Mouse (Mus musculus) liver, embryonic 15.5 days (tissue): ENCODE results near the gene Cenpi. TPM values are rescaled to one million over a fixed set of nuclear protein-coding genes. Genes with fewer than 3 reads are reported as not detected.
A peak's percentile ranks its signal among the peaks of the same experiment; 100 is the strongest.

ENCODE experiments used
- ATAC-seq: fragments of 200-750 bp; cut with Nextera tagmentation; 2 replicates; pipeline ENCODE4 v1.8.0; 2017; ENCODE audit warnings: moderate number of reproducible peaks, mild to moderate bottlenecking, moderate library complexity; ENCODE audit not compliant: insufficient read depth
- H3K27ac ChIP-seq: fragments of 300-500 bp; sonication (generic); replicated peaks from 2 replicates; pipeline ENCODE4 v1.5.1; 2015; ENCODE audit warnings: mild to moderate bottlenecking, inconsistent platforms
- H3K27me3 ChIP-seq: fragments of 300-500 bp; sonication (generic); 2 replicates; pipeline ENCODE4 v1.6.1; 2015; ENCODE audit warnings: mild to moderate bottlenecking, inconsistent platforms
- H3K36me3 ChIP-seq: fragments of 300-500 bp; sonication (generic); replicated peaks from 2 replicates; pipeline ENCODE4 v1.6.1; 2015; ENCODE audit warnings: moderate library complexity, mild to moderate bottlenecking, inconsistent platforms
- H3K4me1 ChIP-seq: fragments of 300-500 bp; sonication (generic); replicated peaks from 2 replicates; pipeline ENCODE4 v1.6.1; 2015; ENCODE audit warnings: inconsistent platforms
- H3K4me2 ChIP-seq: fragments of 300-500 bp; sonication (generic); 2 replicates; pipeline ENCODE4 v1.6.1; 2015; ENCODE audit warnings: moderate library complexity, mild to moderate bottlenecking, inconsistent platforms
- H3K4me3 ChIP-seq: fragments of 300-500 bp; sonication (generic); replicated peaks from 2 replicates; pipeline ENCODE4 v1.5.1; 2015; ENCODE audit warnings: mild to moderate bottlenecking, inconsistent platforms
- H3K9ac ChIP-seq: fragments of 300-500 bp; sonication (generic); 2 replicates; pipeline ENCODE4 v1.6.1; 2015; ENCODE audit warnings: moderate library complexity, mild to moderate bottlenecking, inconsistent platforms
- H3K9me3 ChIP-seq: fragments of 300-500 bp; sonication (generic); replicated peaks from 2 replicates; pipeline ENCODE4 v1.6.1; 2016; ENCODE audit warnings: inconsistent platforms
- WGBS: fragments of 180-500 bp; shearing (Covaris S2); methylation state at CpG from one replicate; pipeline ENCODE4 v1.1.7; 2015; ENCODE audit warnings: mixed read lengths; ENCODE audit not compliant: insufficient replicate concordance; 5-methylcytosine and 5-hydroxymethylcytosine counted together
- polyA plus RNA-seq: library from polyadenylated mRNA; unstranded; fragments of >200 nt; fragmentation: Nextera tagmentation; extraction: Ambion mirVana; gene quantifications from 2 replicates; pipeline ENCODE4 v1.2.1, GENCODE M21; 2015

Gene Cenpi
- 17.9 and 23.8 TPM in 2 replicates for polyA plus RNA-seq

- peak within 1 kb of the TSS; percentile 61 for H3K4me2 ChIP-seq
- peak; percentile 97 for ATAC-seq
- H3K27me3 ChIP-seq, result no peaks in the 10 kb centered on the region
- 15% methylated on average over 36 of the region's 36 CpGs for WGBS
- H3K4me3 ChIP-seq, result peak within 1 kb of the TSS; percentile 67
- H3K9me3 ChIP-seq, result no peaks in the 10 kb centered on the region
- peak within 1 kb of the TSS; percentile 54 for H3K9ac ChIP-seq
- peaks cover 14% of the 10 kb centered on the region for H3K4me1 ChIP-seq
- peaks cover 12% of the 10 kb centered on the region for H3K36me3 ChIP-seq
- H3K27ac ChIP-seq, result peak within 1 kb of the TSS; percentile 64
These were observed at the start of gene Cenpi for GRCm38 (mm10) chrX:134307534-134308274. Gene Cenpi, plus strand, starts transcription at chrX:134308084.

GRCm38 (mm10) chrX:134261191-134261590, 46.7 kb upstream of the Cenpi start:
- 68% methylated on average over 5 of the region's 5 CpGs for WGBS
- ATAC-seq, result no peak
- Histone ChIP-seq H3K4me2 (no peak overlapping the region), H3K36me3 (0 out of 2 replicates have a peak, but pooled peaks cover 16% of the 10 kb centered on the region), H3K27ac (no peak overlapping the region), H3K4me1 (no peaks in the 10 kb centered on the region), H3K9me3 (no peaks in the 10 kb centered on the region), H3K27me3 (no peaks in the 10 kb centered on the region), H3K9ac (no peak overlapping the region), H3K4me3 (no peak overlapping the region)

GRCm38 (mm10) chrX:134262129-134262528, 45.8 kb upstream of the Cenpi start:
- no peaks in the 10 kb centered on the region for H3K4me1 ChIP-seq
- no peaks in the 10 kb centered on the region for H3K27me3 ChIP-seq
- H3K4me3 ChIP-seq, result no peak overlapping the region
- no peak for ATAC-seq
- H3K9ac ChIP-seq, result no peak overlapping the region
- WGBS, result 83% methylated on average over 11 of the region's 11 CpGs
- no peak overlapping the region for H3K4me2 ChIP-seq
- 0 out of 2 replicates have a peak, but pooled peaks cover 16% of the 10 kb centered on the region for H3K36me3 ChIP-seq
- no peak overlapping the region for H3K27ac ChIP-seq
- no peaks in the 10 kb centered on the region for H3K9me3 ChIP-seq

- Histone ChIP-seq H3K9me3 (no peaks in the 10 kb centered on the region), H3K4me1 (no peaks in the 10 kb centered on the region), H3K27me3 (no peaks in the 10 kb centered on the region), H3K9ac (no peak overlapping the region), H3K4me3 (peak overlapping the region; percentile 65), H3K4me2 (peak overlapping the region; percentile 65), H3K36me3 (no peaks in the 10 kb centered on the region), H3K27ac (no peak overlapping the region)
- WGBS, result 30% methylated on average over 6 of the region's 6 CpGs
- ATAC-seq, result no peak
These were observed 32.2 kb upstream of the Cenpi start for GRCm38 (mm10) chrX:134275715-134276114.

- peak within 1 kb of the TSS; percentile 65 for H3K4me2 ChIP-seq
- H3K9me3 ChIP-seq, result no peaks in the 10 kb centered on the region
- H3K4me3 ChIP-seq, result peak within 1 kb of the TSS; percentile 65
- H3K4me1 ChIP-seq, result no peaks in the 10 kb centered on the region
- peak within 1 kb of the TSS; percentile 51; the same call in 1 of the 2 replicates for H3K27ac ChIP-seq
- peak within 1 kb of the TSS; percentile 27; the same call in 1 of the 2 replicates for H3K9ac ChIP-seq
- 14% methylated on average over 24 of the region's 26 CpGs for WGBS
- no peaks in the 10 kb centered on the region for H3K36me3 ChIP-seq
- ATAC-seq, result peak; percentile 95
- H3K27me3 ChIP-seq, result no peaks in the 10 kb centered on the region
These were observed 31.4 kb upstream of the Cenpi start, which contains the start of gene Trmt2b for GRCm38 (mm10) chrX:134276275-134277160. Gene Trmt2b, minus strand, starts transcription at chrX:134276984.

GRCm38 (mm10) chrX:134280531-134280930, 27.4 kb upstream of the Cenpi start:
- Histone ChIP-seq H3K9ac (no peak overlapping the region), H3K4me3 (no peak overlapping the region), H3K36me3 (no peaks in the 10 kb centered on the region), H3K9me3 (no peaks in the 10 kb centered on the region), H3K27ac (no peak overlapping the region), H3K27me3 (no peaks in the 10 kb centered on the region), H3K4me2 (no peak overlapping the region), H3K4me1 (no peaks in the 10 kb centered on the region)
- ATAC-seq, result no peak
- WGBS, result 69% methylated on average over 3 of the region's 3 CpGs

GRCm38 (mm10) chrX:134285102-134285501, 22.8 kb upstream of the Cenpi start:
- H3K9ac ChIP-seq, result no peak overlapping the region
- no peak overlapping the region for H3K4me3 ChIP-seq
- no peaks in the 10 kb centered on the region for H3K36me3 ChIP-seq
- ATAC-seq, result no peak
- H3K27ac ChIP-seq, result no peak overlapping the region
- 84% methylated on average over 2 of the region's 2 CpGs for WGBS
- H3K27me3 ChIP-seq, result no peaks in the 10 kb centered on the region
- H3K9me3 ChIP-seq, result no peaks in the 10 kb centered on the region
- no peak overlapping the region for H3K4me2 ChIP-seq
- H3K4me1 ChIP-seq, result no peaks in the 10 kb centered on the region

GRCm38 (mm10) chrX:134285791-134286190, 22.1 kb upstream of the Cenpi start:
- no peak for ATAC-seq
- H3K9me3 ChIP-seq, result no peaks in the 10 kb centered on the region
- no peaks in the 10 kb centered on the region for H3K4me1 ChIP-seq
- no peaks in the 10 kb centered on the region for H3K36me3 ChIP-seq
- H3K27ac ChIP-seq, result no peak overlapping the region
- no peak overlapping the region for H3K4me2 ChIP-seq
- WGBS, result 58% methylated on average over 4 of the region's 4 CpGs
- no peak overlapping the region for H3K9ac ChIP-seq
- no peak overlapping the region for H3K4me3 ChIP-seq
- H3K27me3 ChIP-seq, result no peaks in the 10 kb centered on the region; the same call in 1 of the 2 replicates

- no peak overlapping the region for H3K9ac ChIP-seq
- no peak overlapping the region for H3K27ac ChIP-seq
- H3K4me3 ChIP-seq, result no peak overlapping the region
- H3K4me1 ChIP-seq, result no peaks in the 10 kb centered on the region
- H3K4me2 ChIP-seq, result no peak overlapping the region
- H3K36me3 ChIP-seq, result no peaks in the 10 kb centered on the region
- WGBS, result 49% methylated on average over 2 of the region's 2 CpGs
- no peaks in the 10 kb centered on the region for H3K9me3 ChIP-seq
- peaks cover 14% of the 10 kb centered on the region for H3K27me3 ChIP-seq
- ATAC-seq, result no peak
These were observed 20.6 kb upstream of the Cenpi start for GRCm38 (mm10) chrX:134287305-134287704.

GRCm38 (mm10) chrX:134296301-134296700, 11.6 kb upstream of the Cenpi start:
- no peak overlapping the region for H3K27ac ChIP-seq
- 23% methylated on average over 9 of the region's 9 CpGs for WGBS
- no peak overlapping the region for H3K9ac ChIP-seq
- ATAC-seq, result no peak
- peaks cover 58% of the 10 kb centered on the region for H3K27me3 ChIP-seq
- H3K4me1 ChIP-seq, result 0 out of 2 replicates have a peak, but pooled peaks cover 2% of the 10 kb centered on the region
- no peaks in the 10 kb centered on the region for H3K9me3 ChIP-seq
- H3K4me2 ChIP-seq, result peak overlapping the region; percentile 10; the same call in 1 of the 2 replicates
- H3K4me3 ChIP-seq, result 0 out of 2 replicates have a peak overlapping the region, but pooled peaks have one; percentile 20
- H3K36me3 ChIP-seq, result no peaks in the 10 kb centered on the region

- no peaks in the 10 kb centered on the region for H3K36me3 ChIP-seq
- peak overlapping the region; percentile 10; the same call in 1 of the 2 replicates for H3K4me2 ChIP-seq
- no peaks in the 10 kb centered on the region for H3K9me3 ChIP-seq
- 0 out of 2 replicates have a peak, but pooled peaks cover 2% of the 10 kb centered on the region for H3K4me1 ChIP-seq
- no peak for ATAC-seq
- H3K27me3 ChIP-seq, result peaks cover 54% of the 10 kb centered on the region
- no peak overlapping the region for H3K27ac ChIP-seq
- H3K9ac ChIP-seq, result no peak overlapping the region
- no peak overlapping the region for H3K4me3 ChIP-seq
- WGBS, result 25% methylated on average over 7 of the region's 7 CpGs
These were observed 11.1 kb upstream of the Cenpi start for GRCm38 (mm10) chrX:134296737-134297136.
